Mouse (Mus musculus) hindlimb bud, embryonic 11.5 days (tissue): Measurements from ENCODE around the gene Irf7.
"Not testable (repeated sequence)": the region's sequence is repeated elsewhere in the genome, so short reads cannot be mapped to it uniquely, and the experiment has no call there.

ENCODE experiments used
- DNase-seq: peaks from one replicate; pipeline ENCODE4 v3.0.0-alpha.2; 2012; ENCODE audit warnings: low read depth, low spot score; ENCODE audit errors: extremely low spot score

The Irf7 gene

DNA sequence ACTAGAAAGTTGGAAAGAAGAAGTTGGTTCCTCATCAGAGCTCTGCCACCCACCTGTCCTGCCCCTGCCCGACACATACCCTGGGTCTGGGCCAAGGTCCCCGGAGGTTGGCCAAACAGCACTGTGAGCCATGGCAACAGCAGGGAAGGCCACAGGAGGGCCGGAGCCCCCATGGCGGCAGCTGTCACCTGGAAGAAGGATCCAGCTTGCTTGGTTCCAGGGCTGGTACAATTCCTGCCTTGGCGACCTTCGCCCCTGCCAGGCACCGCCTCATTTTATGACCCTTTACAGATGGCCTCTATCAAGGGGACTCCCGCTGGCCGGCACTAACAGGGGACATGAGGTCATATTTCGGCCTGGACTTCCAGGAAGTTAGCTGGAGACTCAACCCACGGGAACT, 10.3 kb upstream of the Irf7 start, which contains the start of gene Cdhr5:
Cdhr5 (minus strand) TSS at position 241 of the 400 bp plus-strand sequence.
- no peak for DNase-seq

DNA sequence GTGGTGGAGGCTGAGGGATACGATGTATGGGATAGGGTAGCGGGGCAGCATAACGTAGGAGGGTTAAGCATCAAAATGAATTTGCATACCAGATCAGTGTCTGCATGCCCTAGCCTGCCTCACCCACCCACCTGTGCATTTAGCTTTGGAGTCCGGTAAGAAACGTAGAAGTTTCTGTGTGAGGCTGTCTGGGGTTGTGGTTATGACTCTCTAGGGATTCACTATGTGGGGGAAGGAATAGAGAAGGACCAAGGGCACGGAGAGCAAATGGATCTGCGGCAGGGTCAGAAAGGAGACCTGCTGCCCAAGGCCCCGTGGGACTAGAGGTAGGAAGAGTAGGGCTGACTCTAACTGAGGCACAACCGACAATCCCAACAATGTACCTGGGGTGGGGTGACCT, 9.1 kb upstream of the Irf7 start:
- DNase-seq: no peak

DNA sequence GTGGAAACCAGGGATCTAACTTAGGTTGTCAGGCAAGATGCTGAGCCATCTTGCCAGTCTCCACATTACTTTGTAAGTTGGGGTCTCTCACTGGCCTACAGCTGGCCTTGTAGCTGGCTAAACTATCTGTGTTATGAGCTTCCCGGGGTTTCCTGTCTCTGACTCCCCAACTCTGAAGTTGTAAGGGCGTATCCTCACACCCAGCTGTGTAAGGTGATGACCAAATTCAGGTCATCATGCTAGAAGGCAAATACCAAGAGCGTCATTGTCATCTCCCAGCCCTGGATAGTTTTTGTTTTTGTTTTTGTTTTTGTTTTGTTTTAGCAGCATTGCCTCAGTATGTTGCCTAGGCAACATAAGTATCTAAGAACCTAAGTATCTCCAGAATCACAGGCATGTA, 4.3 kb upstream of the Irf7 start:
- DNase-seq: no peak

DNA sequence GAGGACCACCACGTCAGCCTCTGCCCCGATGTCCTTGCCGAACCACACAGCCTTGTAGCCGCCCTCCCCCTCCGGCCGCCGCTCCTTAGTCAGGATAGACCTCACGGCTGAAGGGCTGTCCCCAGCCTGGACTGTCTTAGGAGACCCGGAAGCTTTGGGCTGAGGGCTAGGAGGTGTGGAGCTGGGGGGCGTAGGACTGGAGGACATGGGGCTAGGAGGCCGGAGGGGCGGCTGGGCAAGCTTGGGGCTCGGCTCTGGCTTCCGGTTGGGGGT, 2.9 kb upstream of the Irf7 start:
- DNase-seq: no peak

DNA sequence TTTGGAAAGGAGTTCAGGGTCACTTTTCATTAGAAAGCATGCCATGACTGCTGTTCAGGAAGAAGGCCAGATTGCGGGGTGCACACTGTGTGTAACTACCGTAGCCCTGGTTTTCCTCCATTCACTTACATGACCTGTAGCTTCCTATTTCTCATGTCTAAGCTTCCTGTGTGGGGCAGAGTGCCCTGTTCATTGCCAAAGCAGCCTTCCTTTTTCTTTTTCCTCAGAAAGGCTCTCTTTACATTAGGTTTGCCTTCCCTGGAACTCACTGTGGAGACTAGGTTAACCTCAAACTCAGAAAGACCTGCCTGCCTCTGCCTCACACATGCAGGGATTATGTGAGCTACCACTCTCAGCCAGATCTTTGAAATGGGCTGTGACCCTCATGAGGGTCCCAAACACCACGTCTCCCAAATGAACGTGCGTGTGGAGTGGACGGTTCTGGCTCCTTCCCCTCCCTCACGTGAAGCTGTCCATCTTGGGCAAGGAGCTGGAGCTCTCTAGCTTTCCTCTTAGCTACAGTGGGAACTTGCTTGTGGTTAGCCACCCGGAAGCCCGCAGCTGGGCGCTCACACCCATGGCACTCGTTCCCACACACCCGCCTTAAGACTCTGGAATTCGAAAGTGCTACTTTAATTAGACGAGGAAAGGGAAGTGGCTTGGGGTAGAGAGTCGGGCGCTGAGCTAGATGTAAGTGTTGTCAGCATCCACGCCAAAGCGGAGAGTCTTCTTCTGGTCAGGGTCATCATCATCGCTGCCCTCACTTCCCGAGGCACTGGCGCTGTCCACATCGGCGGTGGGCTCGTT, 2.4 kb upstream of the Irf7 start:
- no peak for DNase-seq

DNA sequence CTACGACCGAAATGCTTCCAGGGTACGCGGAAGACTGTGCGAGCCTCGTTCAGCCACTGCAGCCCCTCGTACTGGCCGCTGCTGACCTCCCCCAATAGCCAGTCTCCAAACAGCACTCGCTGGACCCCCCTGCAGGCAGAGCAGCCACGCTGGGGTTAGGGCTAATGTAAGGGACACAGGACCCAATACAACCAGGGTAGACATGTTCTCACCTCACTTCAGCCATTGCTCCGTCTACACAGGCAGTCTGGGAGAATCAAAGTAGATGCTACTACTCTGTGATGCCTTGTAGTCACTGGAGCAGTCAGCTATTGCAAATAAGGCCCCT, 906 bp downstream of the Irf7 start:
- DNase-seq: no peak

DNA sequence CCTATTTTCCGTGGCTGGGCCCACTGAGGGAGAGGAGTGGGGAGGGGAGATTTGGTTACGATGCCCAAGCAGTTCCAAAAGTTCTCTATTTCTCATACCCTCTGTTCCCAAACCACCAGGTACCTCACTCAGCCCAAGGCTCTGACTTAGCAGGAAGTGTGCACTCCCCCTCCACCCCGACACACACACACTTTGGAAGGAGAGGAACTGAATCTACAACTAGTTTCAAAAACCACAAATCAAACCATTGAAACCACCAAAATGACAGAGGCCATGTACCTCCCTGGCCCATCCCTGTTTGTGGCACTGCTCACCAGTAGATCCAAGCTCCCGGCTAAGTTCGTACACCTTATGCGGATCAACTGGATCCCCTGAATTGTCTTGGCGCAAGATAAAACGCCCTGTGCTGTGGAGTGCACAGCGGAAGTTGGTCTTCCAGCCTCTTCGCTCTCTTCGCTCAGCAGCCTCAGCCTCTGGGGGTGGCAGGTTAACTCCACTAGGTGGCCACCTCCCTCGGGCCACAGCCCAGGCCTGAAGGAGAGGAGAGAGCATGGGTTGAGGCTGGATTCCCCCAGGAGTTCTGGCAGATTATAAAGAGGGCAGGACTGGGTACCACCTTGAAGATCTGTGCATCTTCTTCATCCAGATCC, 1.4 kb downstream of the Irf7 start:
- DNase-seq: no peak

DNA sequence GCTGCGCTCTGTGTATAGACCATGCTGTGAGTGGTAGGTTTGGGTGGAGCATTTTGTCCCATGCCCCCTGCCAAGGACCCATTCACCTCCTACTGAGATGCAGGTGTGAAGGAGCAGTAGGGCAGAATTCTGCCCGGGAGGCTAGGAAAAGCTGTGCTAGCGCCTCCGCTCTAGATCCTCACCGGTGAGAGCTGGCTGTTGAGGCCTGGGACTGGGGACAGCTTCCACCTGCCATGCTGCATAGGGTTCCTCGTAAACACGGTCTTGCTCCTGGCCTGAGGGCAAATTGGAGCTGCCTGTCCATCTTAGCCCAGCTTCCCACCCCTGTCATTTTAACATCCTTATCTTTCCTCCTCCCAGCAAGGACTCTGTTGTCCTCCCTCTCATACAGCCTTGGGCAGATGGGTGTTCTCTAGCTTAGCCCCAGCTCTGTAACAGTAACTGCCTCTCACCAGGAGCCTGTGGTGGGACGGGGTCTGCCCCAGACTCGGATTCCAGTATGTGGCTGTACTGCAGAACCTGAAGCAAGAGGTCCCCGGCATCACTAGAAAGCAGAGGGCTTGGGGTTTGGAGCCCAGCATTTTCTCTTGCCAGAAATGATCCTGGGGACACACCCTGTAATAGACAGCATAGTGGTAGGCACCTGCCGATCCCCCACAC, 2.1 kb downstream of the Irf7 start:
- DNase-seq: no peak

DNA sequence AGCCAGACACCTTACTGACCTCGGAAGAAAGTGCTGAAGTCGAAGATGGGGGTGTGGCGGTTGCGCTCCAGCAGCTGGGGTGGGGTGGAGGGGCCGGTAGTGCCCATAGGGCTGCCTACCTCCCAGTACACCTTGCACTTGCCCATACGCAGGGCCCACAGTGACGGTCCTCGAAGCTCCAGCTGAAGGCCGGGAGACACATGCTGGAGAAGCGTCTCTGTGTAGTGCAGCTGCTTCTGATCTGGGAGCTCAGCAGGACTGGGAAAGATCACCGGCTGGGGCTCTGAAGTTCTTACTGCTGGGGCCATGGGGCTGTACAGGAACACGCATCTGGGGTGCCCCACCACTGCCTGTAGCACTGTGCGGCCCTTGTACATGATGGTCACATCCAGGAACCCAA, 2.6 kb downstream of the Irf7 start:
- DNase-seq: no peak

DNA sequence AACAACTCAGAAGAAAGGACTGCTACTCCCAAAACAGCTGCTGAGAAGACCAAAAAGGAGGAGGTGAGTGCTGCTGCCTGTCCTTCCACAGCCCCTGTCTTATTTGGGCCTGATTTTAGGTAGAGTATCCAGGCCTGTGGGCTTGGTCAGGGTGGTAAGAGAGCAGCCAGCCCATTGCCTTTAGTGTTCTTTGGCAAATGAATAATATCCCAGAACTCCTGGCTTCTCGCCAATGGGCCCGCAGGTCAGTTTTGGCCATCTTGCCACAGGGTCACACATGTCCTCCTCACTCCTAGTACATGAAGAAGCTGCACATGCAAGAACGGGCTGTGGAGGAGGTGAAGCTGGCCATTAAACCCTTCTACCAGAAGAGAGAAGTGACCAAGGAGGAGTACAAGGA, 4.8 kb downstream of the Irf7 start:
- no peak for DNase-seq

DNA sequence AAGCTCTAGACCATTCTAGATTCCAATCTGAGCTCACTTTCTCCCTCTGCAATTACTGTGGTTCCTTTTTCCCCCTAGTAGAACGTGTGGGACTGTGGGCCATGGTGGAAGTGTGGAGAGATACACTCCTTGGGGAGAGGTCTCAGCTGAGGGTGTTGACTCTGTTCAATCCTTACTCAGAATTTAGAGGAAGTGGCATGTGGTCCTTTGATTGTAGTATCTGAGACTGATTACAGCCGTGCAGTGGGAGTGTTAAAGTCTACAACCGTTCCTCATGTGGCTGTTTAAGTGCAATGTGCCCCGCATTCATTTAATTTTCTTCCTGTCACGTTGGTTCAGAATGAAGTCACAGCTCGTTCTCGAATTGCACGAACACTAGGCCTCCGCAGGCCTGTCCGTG, 10.1 kb downstream of the Irf7 start:
- DNase-seq: no peak

DNA sequence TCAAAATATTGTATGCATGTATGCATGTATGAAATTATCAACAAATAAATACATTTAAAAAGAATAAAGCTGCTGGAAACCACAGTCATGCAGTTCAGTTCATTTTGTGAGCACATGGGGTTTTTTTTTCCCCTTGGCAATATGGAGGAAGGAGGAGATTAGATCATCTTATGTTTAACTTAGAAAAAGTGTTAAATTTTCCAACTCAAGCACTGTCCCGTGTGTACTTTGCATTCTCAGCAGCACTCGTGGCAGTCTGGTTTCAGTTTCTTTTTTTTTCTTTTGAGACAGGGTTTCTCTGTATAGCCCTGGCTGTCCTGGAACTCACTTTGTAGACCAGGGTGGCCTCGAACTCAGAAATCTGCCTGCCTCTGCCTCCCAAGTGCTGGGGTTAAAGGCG, 15.8 kb downstream of the Irf7 start:
- not testable (repeated sequence) for DNase-seq

DNA sequence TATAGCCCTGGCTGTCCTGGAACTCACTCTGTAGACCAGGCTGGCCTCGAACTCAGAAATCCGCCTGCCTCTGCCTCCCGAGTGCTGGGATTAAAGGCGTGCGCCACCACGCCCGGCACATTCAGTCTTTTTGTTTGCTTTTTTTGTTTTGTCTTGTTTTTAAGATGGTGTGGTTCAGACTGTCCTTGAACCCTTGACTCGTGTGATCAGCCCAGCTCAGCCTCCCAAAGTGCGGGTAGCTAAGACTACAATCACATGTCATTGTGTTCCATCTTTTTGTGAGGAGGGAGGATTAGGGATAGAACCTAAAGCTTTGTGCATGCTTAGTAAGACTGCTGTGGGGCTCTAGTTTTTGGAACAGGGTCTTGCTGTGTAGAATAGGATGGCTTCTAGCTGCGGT, 34.7 kb downstream of the Irf7 start:
- no peak for DNase-seq

DNA sequence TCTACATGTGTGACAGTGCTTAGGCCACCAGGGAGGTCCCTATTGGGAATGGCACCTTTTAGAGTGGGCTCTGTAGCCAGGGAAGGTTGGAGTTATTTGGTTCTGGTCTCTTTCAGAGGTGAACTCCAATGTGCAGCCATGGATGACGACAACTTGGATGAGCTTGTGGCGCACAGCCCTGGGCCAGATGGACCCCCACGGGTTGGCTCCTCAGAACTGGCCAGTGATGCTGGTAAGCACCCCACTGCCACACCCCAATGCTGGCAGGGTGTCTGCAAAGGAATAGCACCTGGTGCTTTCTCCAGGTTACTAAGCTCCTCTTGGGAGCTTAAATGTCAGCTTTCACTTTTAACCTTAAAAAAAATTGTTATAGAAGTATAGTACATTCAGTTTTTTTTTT, 35.2 kb downstream of the Irf7 start:
- DNase-seq: no peak

DNA sequence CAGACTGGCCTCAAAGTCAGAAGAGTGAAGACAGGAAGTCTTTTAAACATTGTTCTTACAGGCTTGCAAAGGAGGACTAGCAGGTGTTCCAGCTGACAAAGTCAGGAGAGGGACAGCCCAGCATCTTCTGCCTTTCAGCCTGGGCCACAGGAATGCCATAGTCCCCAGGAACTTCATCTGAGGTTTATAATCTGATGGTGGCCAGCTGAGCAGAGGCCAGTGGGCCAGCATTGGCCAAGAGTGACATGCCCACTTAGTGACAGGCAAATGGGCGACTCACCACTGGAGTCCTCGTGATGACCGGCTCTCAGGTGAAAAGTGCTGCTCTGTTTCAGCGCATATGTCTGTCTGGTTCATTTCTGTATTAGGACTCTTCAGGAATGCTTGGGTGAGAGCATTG, 35.7 kb downstream of the Irf7 start:
- DNase-seq: no peak

DNA sequence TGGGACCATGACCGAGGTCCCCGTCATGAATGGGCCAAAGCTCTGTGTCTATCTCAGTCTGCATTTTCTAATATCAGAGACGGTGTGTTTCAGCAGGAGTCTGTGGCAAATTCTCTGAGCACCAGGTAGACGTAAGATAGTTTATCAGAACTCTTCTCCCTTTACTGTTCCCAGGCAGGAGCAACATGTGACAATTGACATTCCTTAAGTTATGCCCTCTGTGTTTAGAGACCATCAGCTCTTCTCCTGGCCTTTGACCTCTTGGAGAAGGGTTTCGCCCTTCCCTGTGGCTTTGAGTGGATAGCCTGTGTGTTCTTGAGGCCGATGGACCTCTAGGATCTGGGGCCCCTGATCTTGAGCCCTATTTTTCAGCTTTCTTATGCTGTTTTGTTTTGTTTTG, 36.6 kb downstream of the Irf7 start:
- no peak for DNase-seq

DNA sequence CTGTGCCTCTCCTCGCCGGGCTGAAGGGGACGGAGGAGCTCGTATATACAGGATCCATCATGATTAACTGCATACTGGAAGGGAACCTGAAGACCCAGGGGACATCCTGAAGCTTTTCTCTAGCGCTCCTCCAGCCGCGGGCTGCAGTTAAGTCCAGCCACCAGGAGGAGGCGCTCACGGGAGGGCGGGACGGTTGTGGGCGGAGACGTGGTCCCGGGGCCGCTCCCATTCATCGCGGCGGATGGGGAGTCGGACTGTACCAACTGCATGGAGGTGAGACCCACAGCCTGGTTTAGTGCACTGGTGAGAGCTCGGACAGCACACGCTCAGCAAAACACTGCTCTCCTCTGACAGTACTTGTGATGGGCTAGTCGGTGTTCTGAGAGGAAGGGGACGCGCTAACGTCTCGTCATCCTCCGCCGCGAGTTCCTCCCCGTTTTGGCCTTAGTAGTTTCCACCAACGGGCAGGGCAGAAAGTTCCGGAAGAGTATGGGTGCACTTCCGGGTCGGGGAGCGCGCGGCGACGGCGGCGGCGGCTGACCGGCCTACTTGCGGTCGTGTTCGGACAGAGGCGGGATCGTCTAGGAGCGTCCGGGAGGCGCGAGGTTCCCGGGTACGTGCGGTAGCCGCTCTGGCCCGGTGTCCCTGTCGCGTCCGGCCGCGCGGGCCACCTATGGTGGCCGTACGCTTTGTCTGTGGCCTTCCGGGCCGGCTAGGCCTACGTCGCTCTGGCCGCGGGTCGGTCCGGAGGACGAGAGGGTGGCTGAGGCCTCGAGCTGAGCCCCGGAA, 37.8 kb downstream of the Irf7 start, which contains the start of gene Phrf1:
Phrf1 (plus strand) TSS at position 506 of the 789 bp plus-strand sequence.
- DNase-seq: peak; percentile 78

DNA sequence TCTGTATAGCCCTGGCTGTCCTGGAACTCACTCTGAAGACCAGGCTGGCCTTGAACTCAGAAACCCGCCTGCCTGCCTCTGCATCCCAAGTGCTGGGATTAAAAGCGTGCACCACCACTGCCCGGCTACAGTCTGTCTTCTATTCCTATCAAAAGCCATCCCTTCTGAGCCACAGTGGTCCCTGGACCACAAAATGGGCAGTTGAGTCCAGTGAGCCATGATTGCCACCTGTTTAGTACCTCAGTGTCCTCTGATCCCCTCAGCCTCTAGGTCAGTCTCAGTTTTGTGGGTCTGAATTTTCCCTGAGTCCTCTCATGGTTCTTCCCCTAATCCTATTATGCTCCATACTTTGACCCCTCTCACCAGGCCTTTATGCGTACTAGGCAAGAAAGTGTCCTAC, 38.5 kb downstream of the Irf7 start:
- no peak for DNase-seq

DNA sequence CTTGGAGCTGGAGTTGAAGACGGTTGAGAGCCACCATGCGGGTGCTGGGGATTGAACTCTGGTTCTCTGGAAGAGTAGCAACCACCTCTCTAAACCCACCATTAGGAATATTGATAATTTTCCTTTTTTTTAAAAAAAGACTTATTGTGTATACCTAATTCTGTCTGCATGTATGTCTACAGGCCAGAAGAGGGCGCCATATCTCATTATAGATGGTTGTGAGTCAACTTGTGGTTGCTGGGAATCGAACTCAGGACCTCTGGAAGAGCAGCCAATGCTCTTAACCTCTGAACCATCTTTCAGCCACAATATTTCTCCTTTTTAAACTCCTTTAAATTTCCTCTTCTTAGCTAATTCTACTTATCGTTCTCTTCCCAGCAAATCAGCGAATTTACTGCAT, 39.7 kb downstream of the Irf7 start:
- DNase-seq: no peak

DNA sequence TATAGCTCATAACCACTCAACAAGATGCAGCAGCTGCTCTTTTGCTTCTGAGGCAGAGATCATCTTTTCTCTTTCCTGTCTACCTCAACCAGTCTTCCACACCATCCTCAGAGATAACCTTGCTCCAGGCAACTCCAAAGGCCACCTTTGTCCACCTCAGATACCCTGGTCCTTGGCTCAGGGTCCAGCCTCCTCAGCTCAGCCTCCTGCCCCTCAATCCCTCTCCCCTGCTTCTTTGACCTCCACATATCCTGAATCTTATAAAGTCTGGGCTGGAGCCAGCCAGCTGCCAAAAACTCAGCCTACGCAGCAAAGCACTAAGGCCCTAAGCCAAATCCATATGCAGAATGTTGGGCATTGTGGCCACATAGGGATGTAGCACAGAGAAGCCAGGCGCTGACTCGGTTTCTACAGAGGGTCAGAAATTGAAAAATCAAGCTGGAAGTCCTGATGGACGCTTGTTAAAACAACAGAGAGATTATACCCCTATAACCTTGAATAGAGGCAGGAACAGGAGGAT, 43.5 kb downstream of the Irf7 start:
- no peak for DNase-seq

DNA sequence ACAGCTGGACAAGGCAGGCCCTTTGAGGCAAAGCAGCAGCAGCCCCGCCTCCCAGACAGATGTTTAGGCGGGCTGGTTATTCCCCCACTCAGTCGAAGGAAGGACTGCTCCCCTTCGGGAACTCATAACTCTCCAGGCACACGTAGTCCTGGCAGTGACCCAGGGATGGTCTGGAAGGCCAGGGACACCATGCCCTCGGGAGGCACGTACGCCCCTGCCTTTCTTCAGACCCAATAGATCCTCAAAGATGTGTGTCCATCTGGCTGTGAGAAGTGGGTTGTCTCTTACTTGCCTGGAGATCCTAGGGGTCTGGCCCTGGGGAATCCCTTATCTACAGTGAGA, 44.2 kb downstream of the Irf7 start:
- DNase-seq: no peak
